In the genomic region with DNA sequence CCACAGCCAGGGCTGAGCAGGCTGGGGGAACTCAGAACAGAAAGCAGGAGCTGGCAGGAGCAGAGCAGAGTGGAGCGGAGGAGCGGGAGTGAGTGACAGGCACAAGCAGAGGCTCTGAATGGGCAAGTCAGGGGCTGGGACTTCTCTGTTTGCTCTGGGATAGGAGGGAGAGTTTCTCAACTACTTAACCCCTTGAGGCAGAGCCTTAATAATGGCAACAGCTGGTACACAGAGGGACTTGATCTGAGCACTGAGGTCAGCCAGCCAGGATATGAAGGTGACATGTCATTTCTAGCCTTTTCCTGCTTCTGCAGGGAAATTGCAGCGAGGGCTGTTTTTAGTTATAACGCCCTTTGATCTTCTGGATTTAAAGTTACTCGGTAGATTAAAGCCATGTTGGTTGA, we compare ENCODE assay signal across 8 mouse cellular contexts.
DNase-seq lines count a peak whose midpoint lies in the region; ATAC-seq lines count a peak whose summit lies in the region.

No protein-coding gene starts in this region.

- no peaks in the 10 kb centered on the region for H3K36me3 ChIP-seq in hindbrain, embryonic 14.5 days (replicated peaks; ENCODE audit: control insufficient read depth, insufficient read depth)
- no peaks in the 10 kb centered on the region for H3K36me3 ChIP-seq in limb, embryonic 13.5 days
- no peaks in the 10 kb centered on the region for H3K36me3 ChIP-seq in midbrain, embryonic 12.5 days

- no peaks in the 10 kb centered on the region for H3K9me3 ChIP-seq in hindbrain, embryonic 14.5 days (ENCODE audit: control insufficient read depth, low read length)
- no peaks in the 10 kb centered on the region for H3K9me3 ChIP-seq in limb, embryonic 13.5 days
- H3K9me3 ChIP-seq in midbrain, embryonic 12.5 days = no peaks in the 10 kb centered on the region

- 0 out of 2 replicates have a peak overlapping the region, but pooled peaks have one; percentile 8 for H3K4me3 ChIP-seq in brown adipose tissue, adult 24 weeks (ENCODE audit: insufficient read depth, low read depth, low read length)
- H3K4me3 ChIP-seq in hindbrain, embryonic 14.5 days (replicated peaks; ENCODE audit: low read length) = no peak overlapping the region
- peak overlapping the region; percentile 55 for H3K4me3 ChIP-seq in limb, embryonic 13.5 days
- no peak overlapping the region for H3K4me3 ChIP-seq in midbrain, embryonic 12.5 days

- no peak overlapping the region for H3K27ac ChIP-seq in brown adipose tissue, adult 24 weeks (replicated peaks; ENCODE audit: low read depth, low read length)
- H3K27ac ChIP-seq in hindbrain, embryonic 14.5 days = no peak overlapping the region
- peak overlapping the region; percentile 85 for H3K27ac ChIP-seq in limb, embryonic 13.5 days
- H3K27ac ChIP-seq in midbrain, embryonic 12.5 days (replicated peaks) = no peak overlapping the region

- DNase-seq in Muller cell, postnatal 12 days (ENCODE audit: inconsistent ontology term) = peak; percentile 41
- DNase-seq in gastrocnemius, postnatal 25 days = peak; percentile 74
- peak; percentile 50 for DNase-seq in hindbrain, embryonic 14.5 days (ENCODE audit: low spot score)
- no peak for DNase-seq in right cerebral cortex, postnatal 36 days (ENCODE audit: low spot score in 2 of 2)
- no peak for DNase-seq in left cerebral cortex, postnatal 25 days (ENCODE audit: low spot score in 2 of 2)

- H3K9ac ChIP-seq in hindbrain, embryonic 14.5 days = no peak overlapping the region
- peak overlapping the region; percentile 81 for H3K9ac ChIP-seq in limb, embryonic 13.5 days
- no peak overlapping the region for H3K9ac ChIP-seq in midbrain, embryonic 12.5 days (replicated peaks)

- intact Hi-C loops in left cerebral cortex, postnatal 25 days (cut with DNase I) = no loop called here

- WGBS in hindbrain, embryonic 14.5 days = 22% methylated on average over 5 of the region's 5 CpGs
- WGBS in limb, embryonic 13.5 days = 7% methylated on average over 5 of the region's 5 CpGs
- 20% methylated on average over 5 of the region's 5 CpGs for WGBS in midbrain, embryonic 12.5 days

- peak; percentile 64; the same call in 1 of the 2 replicates for ATAC-seq in hindbrain, embryonic 14.5 days (ENCODE audit: low FRiP score)
- ATAC-seq in limb, embryonic 13.5 days (ENCODE audit: low FRiP score, low read depth) = peak; percentile 92
- peak; percentile 90 for ATAC-seq in midbrain, embryonic 12.5 days (ENCODE audit: low FRiP score, low read depth)

- no peaks in the 10 kb centered on the region for H3K27me3 ChIP-seq in hindbrain, embryonic 14.5 days (ENCODE audit: control insufficient read depth, insufficient read depth, low read length)
- no peaks in the 10 kb centered on the region for H3K27me3 ChIP-seq in limb, embryonic 13.5 days
- H3K27me3 ChIP-seq in midbrain, embryonic 12.5 days = no peaks in the 10 kb centered on the region

- H3K4me2 ChIP-seq in hindbrain, embryonic 14.5 days (replicated peaks) = no peak overlapping the region
- peak overlapping the region; percentile 65 for H3K4me2 ChIP-seq in limb, embryonic 13.5 days (replicated peaks)
- H3K4me2 ChIP-seq in midbrain, embryonic 12.5 days (replicated peaks) = no peak overlapping the region

- H3K4me1 ChIP-seq in brown adipose tissue, adult 24 weeks (ENCODE audit: control insufficient read depth, insufficient read depth, insufficient read length, low read length) = peaks cover 11% of the 10 kb centered on the region
- H3K4me1 ChIP-seq in hindbrain, embryonic 14.5 days (replicated peaks; ENCODE audit: control insufficient read depth, insufficient read depth, low read length) = peaks cover 32% of the 10 kb centered on the region
- H3K4me1 ChIP-seq in limb, embryonic 13.5 days = peaks cover 87% of the 10 kb centered on the region
- H3K4me1 ChIP-seq in midbrain, embryonic 12.5 days = peaks cover 51% of the 10 kb centered on the region

Comparison
In these comparisons a context has a peak if more than half of its experiments do, and no peak if none do; other contexts are left out.
1. DNase-seq: peak in Muller cell, postnatal 12 days (single experiment), gastrocnemius, postnatal 25 days (single experiment) and hindbrain, embryonic 14.5 days (single experiment); none in right cerebral cortex, postnatal 36 days (0 of 2) and left cerebral cortex, postnatal 25 days (0 of 2).
2. H3K4me3 ChIP-seq: peak in brown adipose tissue, adult 24 weeks (single experiment) and limb, embryonic 13.5 days (single experiment); none in hindbrain, embryonic 14.5 days (single experiment) and midbrain, embryonic 12.5 days (single experiment).
3. Peak in every context shown above with its lines, with median percentiles within 50 percentile points of each other: ATAC-seq.